Mouse (Mus musculus) T-helper 1 cell (primary cell): ENCODE data around the gene Sfxn4.

ENCODE experiments used
- in situ Hi-C: fragments of 300-600 bp; cut with MboI, MseI; formaldehyde crosslinking; loops from one replicate; pipeline ENCODE4 v1.15.1; 2025; ENCODE audit warnings: high pct_unique_total_duplicates

Gene Sfxn4

GRCm38 (mm10) chr19:60843324-60843723 lies 18.0 kb downstream of the Sfxn4 start:
- in situ Hi-C loops, result loop anchor here (5.0 kb wide), 1 partner anchor 244 kb away; no protein-coding TSS in a partner anchor

GRCm38 (mm10) chr19:60837747-60838146 lies 23.5 kb downstream of the Sfxn4 start:
- in situ Hi-C loops, result no loop called here

GRCm38 (mm10) chr19:60818677-60819076 lies 42.6 kb downstream of the Sfxn4 start:
- in situ Hi-C loops, result no loop called here

GRCm38 (mm10) chr19:60813133-60813532 lies 48.1 kb downstream of the Sfxn4 start:
- in situ Hi-C loops, result loop anchor here (5.0 kb wide), 1 partner anchor 64 kb away; no protein-coding TSS in a partner anchor

- in situ Hi-C loops, result loop anchor here (5.0 kb wide), 1 partner anchor 65 kb away; no protein-coding TSS in a partner anchor
Observed at GRCm38 (mm10) chr19:60812036-60812389, 49.3 kb downstream of the Sfxn4 start.

- in situ Hi-C loops, result loop anchor here (5.0 kb wide), 1 partner anchor 66 kb away; no protein-coding TSS in a partner anchor
Observed at GRCm38 (mm10) chr19:60811098-60812035, 49.9 kb downstream of the Sfxn4 start, which contains the start of gene Fam45a. Gene Fam45a, plus strand, starts transcription at chr19:60811585.

GRCm38 (mm10) chr19:60809927-60810326 lies 51.4 kb downstream of the Sfxn4 start:
- in situ Hi-C loops, result loop anchor here (5.0 kb wide), 1 partner anchor 67 kb away; no protein-coding TSS in a partner anchor

- in situ Hi-C loops, result no loop called here
Observed at GRCm38 (mm10) chr19:60804903-60805302, 56.4 kb downstream of the Sfxn4 start.

- in situ Hi-C loops, result no loop called here
Observed at GRCm38 (mm10) chr19:60799867-60800569, 61.3 kb downstream of the Sfxn4 start.

- in situ Hi-C loops, result no loop called here
Observed at GRCm38 (mm10) chr19:60797415-60797814, 63.9 kb downstream of the Sfxn4 start.

GRCm38 (mm10) chr19:60795244-60795643 lies 66.0 kb downstream of the Sfxn4 start:
- in situ Hi-C loops, result no loop called here

GRCm38 (mm10) chr19:60793170-60793707 lies 68.0 kb downstream of the Sfxn4 start:
- in situ Hi-C loops, result no loop called here

GRCm38 (mm10) chr19:60791164-60791563 lies 70.1 kb downstream of the Sfxn4 start:
- in situ Hi-C loops, result no loop called here

- in situ Hi-C loops, result no loop called here
Observed at GRCm38 (mm10) chr19:60790551-60791161, 70.6 kb downstream of the Sfxn4 start, which contains the start of gene Eif3a. Gene Eif3a, minus strand, starts transcription at chr19:60790658.

- in situ Hi-C loops, result no loop called here
Observed at GRCm38 (mm10) chr19:60789919-60790506, 71.3 kb downstream of the Sfxn4 start.

- in situ Hi-C loops, result no loop called here
Observed at GRCm38 (mm10) chr19:60789452-60789851, 71.8 kb downstream of the Sfxn4 start.

- in situ Hi-C loops, result no loop called here
Observed at GRCm38 (mm10) chr19:60788214-60788960, 72.9 kb downstream of the Sfxn4 start.

GRCm38 (mm10) chr19:60787465-60788150 lies 73.7 kb downstream of the Sfxn4 start:
- in situ Hi-C loops, result no loop called here
